Mouse (Mus musculus) adrenal gland, adult (tissue): ENCODE results near the gene Ppp1r14d.
A peak's percentile ranks its signal among the peaks of the same experiment; 100 is the strongest.

Experiments used
- DNase-seq, 2 experiments: peaks; one replicate each; pipeline ENCODE4 v3.0.0; 2022 to 2023; ENCODE audit warnings: low spot score in 1 of 2; ENCODE audit not compliant: inconsistent age in 2 of 2

Ppp1r14d gene

GRCm38 (mm10) chr2:119229775-119230704 lies at the start of gene Ppp1r14d:
Gene Ppp1r14d (minus strand): TSS chr2:119229906.
- DNase-seq: no peak

GRCm38 (mm10) chr2:119277810-119278209 lies 48.1 kb upstream of the Ppp1r14d start:
- DNase-seq: no peak

- no peak for DNase-seq
Measured at GRCm38 (mm10) chr2:119276926-119277325, 47.2 kb upstream of the Ppp1r14d start.

GRCm38 (mm10) chr2:119274126-119274525 lies 44.4 kb upstream of the Ppp1r14d start:
- peak in 1 of 2 experiments; percentile 71 for DNase-seq

- peak; percentile 75 to 77 for DNase-seq
Measured at GRCm38 (mm10) chr2:119270643-119271331, 41.1 kb upstream of the Ppp1r14d start, which contains the start of gene Rhov. Gene Rhov (minus strand): TSS chr2:119271272.

GRCm38 (mm10) chr2:119270286-119270642 lies 40.6 kb upstream of the Ppp1r14d start:
- DNase-seq: no peak

- DNase-seq: peak in 1 of 2 experiments; percentile 55
Measured at GRCm38 (mm10) chr2:119263813-119264212, 34.1 kb upstream of the Ppp1r14d start.

- peak; percentile 94 to 96 for DNase-seq
Measured at GRCm38 (mm10) chr2:119262978-119263377, 33.3 kb upstream of the Ppp1r14d start.

- DNase-seq: no peak
Measured at GRCm38 (mm10) chr2:119261326-119261725, 31.6 kb upstream of the Ppp1r14d start.

GRCm38 (mm10) chr2:119260518-119260917 lies 30.8 kb upstream of the Ppp1r14d start:
- DNase-seq: no peak

GRCm38 (mm10) chr2:119254976-119255375 lies 25.3 kb upstream of the Ppp1r14d start:
- no peak for DNase-seq

GRCm38 (mm10) chr2:119250826-119251478 lies 21.2 kb upstream of the Ppp1r14d start:
- peak; percentile 84 to 95 for DNase-seq

- DNase-seq: no peak
Measured at GRCm38 (mm10) chr2:119250377-119250776, 20.7 kb upstream of the Ppp1r14d start.

GRCm38 (mm10) chr2:119249592-119250061 lies 19.9 kb upstream of the Ppp1r14d start:
- DNase-seq: no peak

- DNase-seq: no peak
Measured at GRCm38 (mm10) chr2:119247904-119248303, 18.2 kb upstream of the Ppp1r14d start.

GRCm38 (mm10) chr2:119245246-119245645 lies 15.5 kb upstream of the Ppp1r14d start:
- no peak for DNase-seq

- DNase-seq: no peak
Measured at GRCm38 (mm10) chr2:119242548-119242947, 12.8 kb upstream of the Ppp1r14d start.

GRCm38 (mm10) chr2:119240819-119241186 lies 11.1 kb upstream of the Ppp1r14d start:
- DNase-seq: no peak

GRCm38 (mm10) chr2:119240075-119240818 lies 10.5 kb upstream of the Ppp1r14d start:
- no peak for DNase-seq

GRCm38 (mm10) chr2:119238671-119239070 lies 9.0 kb upstream of the Ppp1r14d start:
- no peak for DNase-seq

GRCm38 (mm10) chr2:119237871-119238220 lies 8.1 kb upstream of the Ppp1r14d start:
- no peak for DNase-seq
